Comparison of ENCODE assay signal across 13 mouse cellular contexts in genomic region chr14:24754753-24755152, GRCm38 (mm10).
"Had no signal": no experiment of that assay in that cellular context is flagged by ENCODE, and none has a peak within 500 bp of the region (broad histone marks: within the 10 kb centered on the region; RNA-seq: fewer than 3 reads in every experiment).

No protein-coding gene starts in this region.

- H3K9me3 ChIP-seq: midbrain, embryonic 10.5 days; midbrain, embryonic 13.5 days; neural tube, embryonic 12.5 days; stomach, embryonic 15.5 days had no signal

- DNase-seq: lung, adult 18-20 months; lung, embryonic 14.5 days; lung, postnatal 10 days; lung, postnatal 4 days; right cerebral cortex, postnatal 14 days; thymus, adult 2 months; thymus, postnatal 25 days; thymus, postnatal 4 days had no signal

- H3K27me3 ChIP-seq: midbrain, embryonic 13.5 days; neural tube, embryonic 12.5 days; stomach, embryonic 15.5 days had no signal

- H3K36me3 ChIP-seq: midbrain, embryonic 10.5 days; midbrain, embryonic 13.5 days; neural tube, embryonic 12.5 days; stomach, embryonic 15.5 days had no signal

- H3K4me3 ChIP-seq: midbrain, embryonic 10.5 days; midbrain, embryonic 13.5 days; neural tube, embryonic 12.5 days; stomach, embryonic 15.5 days had no signal

- H3K4me2 ChIP-seq: lung, embryonic 14.5 days; midbrain, embryonic 13.5 days; neural tube, embryonic 12.5 days; stomach, embryonic 15.5 days had no signal

- H3K27ac ChIP-seq: midbrain, embryonic 10.5 days; midbrain, embryonic 13.5 days; neural tube, embryonic 12.5 days; stomach, embryonic 15.5 days; stomach, postnatal 0 days had no signal

- H3K9ac ChIP-seq: lung, embryonic 14.5 days; midbrain, embryonic 13.5 days; neural tube, embryonic 12.5 days; stomach, embryonic 15.5 days had no signal
